In genomic region chr15:98821403-98821802, GRCm38 (mm10) we compare ENCODE assay signal across 11 mouse cellular contexts. TPM values are rescaled to one million over a fixed set of nuclear protein-coding genes. Genes with fewer than 3 reads are reported as not detected.
DNase-seq lines count a peak whose midpoint lies in the region; ATAC-seq lines count a peak whose summit lies in the region.
"Had no signal": no experiment of that assay in that cellular context is flagged by ENCODE, and none has a peak within 500 bp of the region (broad histone marks: within the 10 kb centered on the region; RNA-seq: fewer than 3 reads in every experiment).

No protein-coding gene starts in this region.

- ATAC-seq in CD4-positive, CD25-positive, alpha-beta regulatory T cell, adult 4 months = peak; percentile 51
- ATAC-seq in megakaryocyte progenitor cell, adult 5-6 weeks (replicated peaks; ENCODE audit: poor library complexity) = peak; percentile 70

- DNase-seq in kidney, postnatal 4 days = peak; percentile 31 to 43
- DNase-seq in kidney, adult 8-10 months = no peak
- peak; percentile 47 for DNase-seq in NIH3T3 (ENCODE audit: low read depth)
- no peak for DNase-seq in neural tube, embryonic 10.5 days (ENCODE audit: extremely low spot score, low spot score)
- DNase-seq in gastrocnemius, postnatal 4 days (ENCODE audit: low spot score in 2 of 2) = no peak
- DNase-seq in gastrocnemius, adult 8-10 months (ENCODE audit: low spot score in 2 of 2) = no peak
- DNase-seq: cerebellum, adult 9-11 months had no signal

RNA-seq across cellular contexts. Expression of gene Prkag1, which starts 9.9 kb away (rescaled TPM):
- 100 to 1,000 TPM; 126 to 187 TPM for polyA plus RNA-seq in CD4-positive, CD25-positive, alpha-beta regulatory T cell, adult 4 months (2017; shearing (Covaris generic))
- total RNA-seq in megakaryocyte progenitor cell, adult 5-6 weeks (2015) = 38.4 and 50.6 TPM in 2 replicates
- total RNA-seq in megakaryocyte progenitor cell, adult 5-6 weeks (2017) = 97.3 and 105 TPM in 2 replicates
- total RNA-seq in gastrocnemius, postnatal 4 days (2021) = 10 to 100 TPM; 42.8 to 42.9 TPM
- total RNA-seq in gastrocnemius, adult 8-10 months (2022) = 10 to 100 TPM; 43.8 to 55.0 (median 46.9) TPM

RNA-seq across cellular contexts. Expression of gene Ddn, which starts 12.1 kb away (rescaled TPM):
- not detected for polyA plus RNA-seq in CD4-positive, CD25-positive, alpha-beta regulatory T cell, adult 4 months (2017; shearing (Covaris generic))
- not detected in 2 replicates for total RNA-seq in megakaryocyte progenitor cell, adult 5-6 weeks (2015)
- total RNA-seq in megakaryocyte progenitor cell, adult 5-6 weeks (2017) = under 0.01 and 0.10 TPM in 2 replicates
- total RNA-seq in gastrocnemius, postnatal 4 days (2021) = 1 to 10 TPM; 1.8 TPM
- total RNA-seq in gastrocnemius, adult 8-10 months (2022) = under 1 TPM; 0.12 to 0.67 (median 0.43) TPM

RNA-seq across cellular contexts. Expression of gene Wnt1, which starts 31.7 kb away (rescaled TPM):
- polyA plus RNA-seq in CD4-positive, CD25-positive, alpha-beta regulatory T cell, adult 4 months (2017; shearing (Covaris generic)) = not detected
- not detected in 2 replicates for total RNA-seq in megakaryocyte progenitor cell, adult 5-6 weeks (2015)
- not detected in 2 replicates for total RNA-seq in megakaryocyte progenitor cell, adult 5-6 weeks (2017)
- under 1 TPM; 0.15 to 0.21 TPM for total RNA-seq in gastrocnemius, postnatal 4 days (2021)
- total RNA-seq in gastrocnemius, adult 8-10 months (2022) = not detected
- total RNA-seq: layer of hippocampus, postnatal 14 days had no signal
- polyA plus RNA-seq: heart, embryonic 11.5 days had no signal

RNA-seq across cellular contexts. Expression of gene Wnt10b, which starts 43.5 kb away (rescaled TPM):
- not detected for polyA plus RNA-seq in CD4-positive, CD25-positive, alpha-beta regulatory T cell, adult 4 months (2017; shearing (Covaris generic))
- total RNA-seq in megakaryocyte progenitor cell, adult 5-6 weeks (2015) = 0.22 TPM in 1 of 2 replicates, not detected in the other
- total RNA-seq in megakaryocyte progenitor cell, adult 5-6 weeks (2017) = 0.54 TPM in 1 of 2 replicates, not detected in the other
- total RNA-seq in gastrocnemius, postnatal 4 days (2021) = 1 to 10 TPM; 2.7 TPM
- total RNA-seq in gastrocnemius, adult 8-10 months (2022) = 1 to 10 TPM in 1 of 4 experiments, under 1 TPM in 3; 0.48 to 1.1 (median 0.85) TPM
- polyA plus RNA-seq: heart, embryonic 11.5 days had no signal

RNA-seq across cellular contexts. Expression of gene Kmt2d, which starts 49.6 kb away (rescaled TPM):
- 10 to 100 TPM; 30.9 to 38.6 TPM for polyA plus RNA-seq in CD4-positive, CD25-positive, alpha-beta regulatory T cell, adult 4 months (2017; shearing (Covaris generic))
- total RNA-seq in megakaryocyte progenitor cell, adult 5-6 weeks (2015) = 38.5 and 43.3 TPM in 2 replicates
- total RNA-seq in megakaryocyte progenitor cell, adult 5-6 weeks (2017) = 18.6 and 29.0 TPM in 2 replicates
- total RNA-seq in gastrocnemius, postnatal 4 days (2021) = 10 to 100 TPM; 63.9 to 68.6 TPM
- 10 to 100 TPM; 52.6 to 67.2 (median 59.1) TPM for total RNA-seq in gastrocnemius, adult 8-10 months (2022)

Comparison
In these comparisons a context has a peak if more than half of its experiments do, and no peak if none do; other contexts are left out.
1. DNase-seq: peak in kidney, postnatal 4 days (2 of 2) and NIH3T3 (single experiment); none in kidney, adult 8-10 months (0 of 2), neural tube, embryonic 10.5 days (single experiment), gastrocnemius, postnatal 4 days (0 of 2) and gastrocnemius, adult 8-10 months (0 of 2).